Mouse (Mus musculus) stomach, postnatal 0 days (tissue): ENCODE data around the gene Cklf. TPM values are rescaled to one million over a fixed set of nuclear protein-coding genes. Genes with fewer than 3 reads are reported as not detected.

Experiments used
- ATAC-seq: fragments of 200-750 bp; cut with Nextera tagmentation; 2 replicates; pipeline ENCODE4 v1.8.0; 2017; ENCODE audit not compliant: low FRiP score, low TSS enrichment
- DNase-seq: peaks from one replicate; pipeline ENCODE4 v3.0.0-alpha.2; 2016; ENCODE audit warnings: low spot score
- H3K27ac ChIP-seq: fragments of 300-500 bp; sonication (generic); replicated peaks from 2 replicates; pipeline ENCODE4 v1.5.1; 2014; ENCODE audit warnings: mild to moderate bottlenecking, control low read depth
- H3K27me3 ChIP-seq: fragments of 300-500 bp; sonication (generic); 2 replicates; pipeline ENCODE4 v1.6.1; 2014; ENCODE audit warnings: low read length; ENCODE audit not compliant: control insufficient read depth, insufficient read depth
- H3K36me3 ChIP-seq: fragments of 300-500 bp; sonication (generic); 2 replicates; pipeline ENCODE4 v1.6.1; 2014; ENCODE audit warnings: low read length, mixed read lengths; ENCODE audit not compliant: control insufficient read depth, insufficient read depth
- H3K4me1 ChIP-seq: fragments of 300-500 bp; sonication (generic); replicated peaks from 2 replicates; pipeline ENCODE4 v1.6.1; 2014; ENCODE audit warnings: antibody characterized with exemption; ENCODE audit not compliant: control insufficient read depth, insufficient read depth
- H3K4me2 ChIP-seq: fragments of 300-500 bp; sonication (generic); replicated peaks from 2 replicates; pipeline ENCODE4 v1.6.1; 2014; ENCODE audit warnings: low read depth, mild to moderate bottlenecking, control low read depth, moderate library complexity
- H3K4me3 ChIP-seq: fragments of 300-500 bp; sonication (generic); 2 replicates; pipeline ENCODE4 v1.5.1; 2014; ENCODE audit warnings: low read depth, low read length, control low read depth
- H3K9ac ChIP-seq: fragments of 300-500 bp; sonication (generic); 2 replicates; pipeline ENCODE4 v1.6.1; 2014; ENCODE audit warnings: mild to moderate bottlenecking, low read length, control low read depth, mixed read lengths
- H3K9me3 ChIP-seq: fragments of 300-500 bp; sonication (generic); 2 replicates; pipeline ENCODE4 v1.6.1; 2016; ENCODE audit warnings: low read length; ENCODE audit not compliant: control insufficient read depth
- CTCF ChIP-seq: IDR thresholded peaks from 2 replicates; pipeline ENCODE4 v1.5.1; 2016; ENCODE audit warnings: antibody characterized with exemption, low read depth, mild to moderate bottlenecking, moderate library complexity
- EP300 ChIP-seq: optimal IDR thresholded peaks from 2 replicates; pipeline ENCODE3; 2016; ENCODE audit warnings: antibody characterized with exemption
- WGBS: fragments of 180-500 bp; shearing (Covaris S2); extraction: QIAGEN DNeasy Blood & Tissue Kit; methylation state at CpG from one replicate; pipeline ENCODE4 v1.1.7; 2014; 5-methylcytosine and 5-hydroxymethylcytosine counted together
- polyA plus RNA-seq: library from polyadenylated mRNA; unstranded; fragments of >200 nt; fragmentation: Nextera tagmentation; extraction: Ambion mirVana; gene quantifications from 2 replicates; pipeline ENCODE4 v1.2.1, GENCODE M21; 2015

Gene Cklf
- polyA plus RNA-seq, 1 experiment from 2014 or later, result 24.1 TPM

DNA sequence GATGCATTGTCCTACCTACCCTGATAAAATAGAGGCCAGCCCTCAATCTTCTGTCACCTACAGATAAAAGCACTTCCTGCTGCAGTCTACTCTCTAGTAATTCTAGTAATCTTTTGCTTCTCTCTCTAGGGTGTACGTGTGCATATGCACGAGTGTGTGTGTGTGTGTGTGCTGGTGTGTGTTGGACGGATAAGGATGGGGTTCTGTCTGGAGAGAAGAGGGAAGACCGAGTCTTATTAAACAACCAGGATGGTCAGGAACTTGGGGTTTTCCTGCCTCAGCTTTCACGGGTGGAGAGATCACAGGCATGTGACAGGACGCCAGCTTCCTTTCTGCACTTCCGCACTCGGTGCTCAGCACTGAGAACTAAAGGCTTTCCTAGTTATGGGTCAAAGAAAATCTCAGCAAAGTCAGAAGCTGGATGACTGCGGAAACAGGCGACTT lies 11.2 kb upstream of the Cklf start:
- H3K9me3 ChIP-seq, result no peaks in the 10 kb centered on the region
- peaks cover 17% of the 10 kb centered on the region for H3K36me3 ChIP-seq
- H3K4me2 ChIP-seq, result no peak overlapping the region
- WGBS, result 80% methylated on average over 10 of the region's 10 CpGs
- TF ChIP-seq EP300, result no peak
- TF ChIP-seq CTCF, result no peak
- ATAC-seq (no peak), DNase-seq (no peak)
- no peaks in the 10 kb centered on the region for H3K27me3 ChIP-seq
- H3K27ac ChIP-seq, result no peak overlapping the region
- H3K4me3 ChIP-seq, result no peak overlapping the region
- no peak overlapping the region for H3K9ac ChIP-seq
- H3K4me1 ChIP-seq, result no peaks in the 10 kb centered on the region

DNA sequence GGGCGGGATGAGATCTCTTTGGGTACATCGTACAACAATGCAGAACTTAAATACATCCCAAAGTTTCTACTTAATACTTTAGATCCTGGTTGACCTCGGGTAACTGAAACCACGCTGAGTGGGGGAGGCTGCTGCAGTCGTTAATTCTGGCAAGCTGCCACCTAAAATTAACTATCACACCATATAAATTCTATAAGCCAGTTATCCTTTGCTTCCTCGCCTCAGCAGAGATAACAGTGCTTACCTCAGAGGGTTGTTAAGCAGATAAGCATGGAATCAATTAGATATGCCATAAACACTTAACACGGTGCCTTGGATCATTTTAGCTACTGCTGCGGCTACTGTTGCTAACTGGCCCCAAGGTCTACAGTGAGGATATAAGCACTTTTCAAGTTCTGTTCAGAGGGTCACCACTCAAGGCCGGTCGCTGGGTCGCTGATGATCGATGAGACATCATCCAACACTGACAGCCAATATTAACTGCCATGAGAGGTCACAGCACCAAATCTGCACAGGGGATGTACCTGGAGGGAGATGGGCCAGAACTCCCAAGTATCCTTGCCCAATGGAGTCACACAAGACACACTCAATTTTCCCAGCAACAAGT lies 8.5 kb upstream of the Cklf start:
- 75% methylated on average over 12 of the region's 12 CpGs for WGBS
- no peak overlapping the region for H3K27ac ChIP-seq
- no peak overlapping the region for H3K4me2 ChIP-seq
- H3K36me3 ChIP-seq, result peaks cover 12% of the 10 kb centered on the region
- no peak for TF ChIP-seq CTCF
- TF ChIP-seq EP300, result no peak
- ATAC-seq (no peak), DNase-seq (no peak)
- H3K4me1 ChIP-seq, result peaks cover 2% of the 10 kb centered on the region; the same call in 1 of the 2 replicates
- H3K27me3 ChIP-seq, result no peaks in the 10 kb centered on the region
- no peaks in the 10 kb centered on the region for H3K9me3 ChIP-seq
- no peak overlapping the region for H3K4me3 ChIP-seq
- H3K9ac ChIP-seq, result no peak overlapping the region

DNA sequence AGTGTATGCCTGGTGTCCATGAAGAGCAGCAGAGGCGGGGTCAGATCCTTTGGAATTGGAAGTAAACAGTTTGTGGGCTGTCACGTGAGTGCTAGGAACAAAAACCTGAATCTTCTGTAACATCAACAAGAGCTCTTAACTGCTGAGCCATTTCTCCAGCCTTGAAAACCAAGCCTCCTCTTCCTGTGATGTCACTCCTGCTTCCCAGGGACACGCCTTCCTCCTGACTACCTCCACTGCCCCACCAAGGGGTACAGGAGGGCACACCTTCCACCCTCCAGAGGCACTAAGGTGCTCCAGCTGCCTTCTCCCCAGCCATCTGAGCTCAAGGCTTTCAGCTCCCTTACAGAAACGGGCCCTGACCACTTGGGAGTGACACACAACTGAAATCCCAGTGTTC lies 4.0 kb upstream of the Cklf start:
- DNase-seq (no peak), ATAC-seq (no peak)
- TF ChIP-seq CTCF (no peak), EP300 (no peak)
- 0 out of 2 replicates have a peak overlapping the region, but pooled peaks have one; percentile 24 for H3K27ac ChIP-seq
- no peak overlapping the region for H3K4me3 ChIP-seq
- H3K4me2 ChIP-seq, result no peak overlapping the region
- 75% methylated on average over 4 of the region's 4 CpGs for WGBS
- no peaks in the 10 kb centered on the region for H3K27me3 ChIP-seq
- H3K4me1 ChIP-seq, result peaks cover 6% of the 10 kb centered on the region
- no peaks in the 10 kb centered on the region; the same call in 1 of the 2 replicates for H3K36me3 ChIP-seq
- no peaks in the 10 kb centered on the region for H3K9me3 ChIP-seq
- no peak overlapping the region for H3K9ac ChIP-seq

DNA sequence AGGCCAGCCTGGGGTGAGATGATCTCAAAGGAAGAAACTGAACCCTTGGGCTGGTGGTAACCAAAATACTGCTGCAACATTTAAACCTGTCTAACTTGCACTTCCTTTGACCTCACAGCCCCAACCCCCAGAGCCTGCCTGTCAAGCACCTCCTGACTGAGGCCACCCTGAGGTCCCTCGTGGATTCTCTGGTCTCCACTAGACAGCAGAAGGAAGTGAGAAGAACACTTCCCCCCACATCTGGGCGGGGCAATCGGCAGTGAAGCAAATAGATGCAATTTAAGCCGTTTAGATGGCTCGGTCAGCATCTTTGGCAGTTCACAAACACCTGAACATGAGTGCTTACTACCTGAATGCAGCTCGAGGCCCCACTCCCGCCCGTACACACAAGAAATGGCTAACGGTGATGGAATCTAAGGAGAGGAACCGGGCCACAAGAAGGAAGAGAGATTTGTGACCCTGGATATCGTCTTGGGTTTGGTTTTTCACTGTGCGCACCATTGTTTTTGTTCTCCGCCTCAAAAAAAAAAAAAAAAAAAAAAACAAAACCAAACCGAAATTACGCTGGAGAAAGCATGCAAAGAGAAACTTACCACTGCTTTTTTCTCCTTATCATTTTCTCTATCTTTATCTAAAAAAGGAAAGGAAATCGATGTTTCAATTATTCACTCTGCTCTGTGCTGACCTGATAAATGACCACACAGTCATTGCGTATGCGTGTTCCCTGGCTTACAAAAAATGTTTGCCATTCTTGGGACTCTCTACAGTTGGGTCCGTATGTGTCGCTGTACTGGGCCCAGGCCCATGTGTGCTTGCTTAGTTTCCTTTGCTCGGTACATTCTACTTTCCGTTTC lies 3.4 kb upstream of the Cklf start:
- Histone ChIP-seq H3K9me3 (no peaks in the 10 kb centered on the region), H3K27me3 (no peaks in the 10 kb centered on the region), H3K9ac (peak overlapping the region; percentile 86), H3K36me3 (no peaks in the 10 kb centered on the region; the same call in 1 of the 2 replicates), H3K4me2 (peak overlapping the region; percentile 89), H3K4me3 (peak overlapping the region; percentile 88), H3K27ac (peak overlapping the region; percentile 74), H3K4me1 (peaks cover 6% of the 10 kb centered on the region)
- no peak for ATAC-seq
- 58% methylated on average over 22 of the region's 22 CpGs for WGBS
- no peak for TF ChIP-seq EP300
- no peak for TF ChIP-seq CTCF
- peak; percentile 32 for DNase-seq

DNA sequence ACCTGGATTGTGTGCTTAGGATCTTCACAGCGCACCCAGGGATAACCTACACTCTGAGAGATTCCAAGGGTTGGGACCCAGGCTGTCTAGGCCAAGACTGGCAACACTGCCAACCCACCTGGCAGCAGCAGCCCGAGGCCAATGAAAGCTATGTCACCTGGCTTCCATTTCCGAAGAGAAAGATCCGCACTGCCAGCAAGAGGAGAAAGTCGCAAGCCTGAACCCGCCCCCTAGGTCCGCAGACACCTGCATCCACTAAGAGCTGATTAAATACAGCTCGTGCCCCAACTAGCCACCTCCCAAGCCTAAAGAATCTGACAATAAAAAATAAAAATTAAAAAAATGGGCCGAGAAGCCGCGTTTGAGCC lies 2.8 kb upstream of the Cklf start:
- no peaks in the 10 kb centered on the region for H3K9me3 ChIP-seq
- DNase-seq (peak; percentile 50), ATAC-seq (no peak)
- peaks cover 6% of the 10 kb centered on the region for H3K4me1 ChIP-seq
- 3% methylated on average over 11 of the region's 11 CpGs for WGBS
- no peak for TF ChIP-seq CTCF
- no peak for TF ChIP-seq EP300
- peak overlapping the region; percentile 89 for H3K4me2 ChIP-seq
- H3K27ac ChIP-seq, result peak overlapping the region; percentile 74
- H3K36me3 ChIP-seq, result no peaks in the 10 kb centered on the region; the same call in 1 of the 2 replicates
- peak overlapping the region; percentile 88 for H3K4me3 ChIP-seq
- no peaks in the 10 kb centered on the region for H3K27me3 ChIP-seq
- peak overlapping the region; percentile 86 for H3K9ac ChIP-seq

DNA sequence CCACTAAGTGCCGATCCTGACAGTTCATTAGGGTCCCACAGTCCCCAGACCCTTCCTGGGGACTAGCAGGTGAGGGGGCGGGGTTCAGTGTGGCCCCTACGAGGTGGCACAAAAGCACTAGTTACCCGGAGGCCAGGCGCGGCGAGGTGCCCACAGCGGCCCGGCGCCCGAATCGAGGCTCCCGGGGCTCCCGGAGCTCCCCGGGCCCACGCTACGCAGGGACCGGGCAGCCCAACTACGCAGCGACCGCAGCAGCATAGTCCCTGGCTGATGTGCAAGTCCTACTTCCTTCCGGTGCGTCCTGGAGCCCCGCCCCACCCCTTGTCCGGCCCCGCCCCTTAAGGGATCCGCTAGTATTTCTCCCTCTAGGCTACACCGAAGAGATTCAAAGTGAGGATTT lies 2.4 kb upstream of the Cklf start, which contains the start of gene Tk2:
Gene Tk2, minus strand, starts transcription at position 283 of the 400 bp plus-strand sequence.
- ATAC-seq (peak; percentile 88), DNase-seq (peak; percentile 93)
- Histone ChIP-seq H3K36me3 (no peaks in the 10 kb centered on the region; the same call in 1 of the 2 replicates), H3K4me3 (peak within 1 kb of the TSS; percentile 88), H3K27me3 (no peaks in the 10 kb centered on the region), H3K4me1 (peaks cover 6% of the 10 kb centered on the region), H3K9ac (peak within 1 kb of the TSS; percentile 86), H3K4me2 (peak within 1 kb of the TSS; percentile 89), H3K27ac (peak within 1 kb of the TSS; percentile 74), H3K9me3 (no peaks in the 10 kb centered on the region)
- WGBS, result under 1% methylated on average over 28 of the region's 28 CpGs
- TF ChIP-seq EP300, result no peak
- no peak for TF ChIP-seq CTCF
